Mouse (Mus musculus) skeletal muscle tissue, adult 2 months (tissue): ENCODE results near the gene Olfr904.
"Not testable (repeated sequence)": the region's sequence is repeated elsewhere in the genome, so short reads cannot be mapped to it uniquely, and the experiment has no call there.

Experiments used
- DNase-seq: peaks from one replicate; pipeline ENCODE4 v3.0.0-alpha.2; 2012; ENCODE audit warnings: low read depth, low spot score

Gene Olfr904

DNA sequence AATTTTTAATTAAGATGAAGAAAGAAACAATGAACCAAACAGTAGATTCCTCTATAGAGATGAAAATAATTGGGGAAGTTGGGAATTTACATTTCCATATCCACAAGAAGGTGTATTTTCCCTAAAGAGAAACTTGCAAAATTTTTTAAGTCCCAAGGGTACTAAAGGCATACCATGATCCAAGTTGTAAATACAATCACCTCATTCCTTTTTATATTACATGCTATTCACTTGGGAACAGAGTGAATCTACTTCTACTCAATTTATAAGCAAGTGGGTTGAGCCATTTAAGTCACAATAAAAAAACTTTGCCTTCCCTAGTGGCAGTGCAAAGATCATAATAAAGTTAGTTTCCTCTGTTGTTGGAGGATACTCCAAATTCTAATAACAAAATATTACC is at the start of gene Olfr904:
TSS of gene Olfr904 (plus strand) at position 301 of the 400 bp plus-strand sequence.
- DNase-seq: no peak

DNA sequence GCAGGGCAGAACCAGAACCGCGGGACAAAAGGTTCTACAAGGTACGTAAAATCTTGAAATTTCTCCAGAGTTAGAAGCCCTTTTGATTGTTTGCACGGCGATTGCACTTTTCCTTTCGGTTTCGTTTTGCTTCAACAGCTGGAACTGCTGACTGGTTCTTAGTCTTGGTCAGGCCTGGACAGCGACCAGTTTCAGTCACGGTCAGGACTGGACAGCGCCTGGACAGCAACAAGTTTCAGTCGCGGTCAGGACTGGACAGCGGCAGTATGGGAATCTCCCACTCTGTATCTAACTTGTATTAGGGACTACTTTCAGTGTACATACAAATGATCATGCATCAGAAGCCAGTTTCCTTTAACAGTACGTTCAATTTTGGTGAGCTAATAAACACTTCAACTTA is 49.4 kb upstream of the Olfr904 start:
- DNase-seq: not testable (repeated sequence)

DNA sequence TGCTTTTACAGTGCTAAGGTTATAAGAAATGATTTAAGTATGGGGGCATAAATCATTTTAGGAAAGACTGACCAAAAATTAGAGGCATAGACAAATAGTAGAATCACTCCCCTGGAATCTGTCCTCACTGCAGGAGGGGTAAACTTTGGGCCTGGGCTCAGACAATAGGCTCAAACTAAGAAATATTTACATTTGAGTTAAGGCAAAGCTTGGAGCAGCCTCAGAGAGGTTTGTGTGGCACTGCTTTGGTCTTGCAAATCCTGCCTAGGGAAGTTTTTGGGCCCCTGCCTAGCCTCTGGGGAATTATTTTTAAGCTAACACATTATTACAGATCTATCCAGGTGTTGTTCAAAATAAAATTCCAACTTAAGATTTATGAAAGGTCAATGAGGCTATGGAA is 39.1 kb upstream of the Olfr904 start:
- no peak for DNase-seq

DNA sequence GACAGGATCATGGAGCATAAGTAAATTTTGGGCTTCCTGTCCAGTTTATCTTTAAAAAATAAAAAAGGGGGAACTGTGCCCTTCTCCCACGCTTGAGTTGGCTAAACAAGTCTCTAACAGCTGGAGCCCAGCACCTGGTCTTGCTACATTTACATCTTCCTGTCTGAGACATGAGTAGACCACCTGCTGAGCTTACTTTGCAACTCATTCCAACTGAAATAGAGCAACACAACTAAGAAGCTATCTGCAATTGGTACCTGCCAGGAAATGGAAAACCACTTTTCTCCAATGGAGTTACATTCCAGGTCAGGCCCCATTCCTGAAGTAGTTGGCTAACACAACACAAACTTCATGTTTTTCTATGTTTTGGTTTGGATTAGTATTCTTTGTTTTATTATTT is 35.9 kb upstream of the Olfr904 start:
- no peak for DNase-seq

DNA sequence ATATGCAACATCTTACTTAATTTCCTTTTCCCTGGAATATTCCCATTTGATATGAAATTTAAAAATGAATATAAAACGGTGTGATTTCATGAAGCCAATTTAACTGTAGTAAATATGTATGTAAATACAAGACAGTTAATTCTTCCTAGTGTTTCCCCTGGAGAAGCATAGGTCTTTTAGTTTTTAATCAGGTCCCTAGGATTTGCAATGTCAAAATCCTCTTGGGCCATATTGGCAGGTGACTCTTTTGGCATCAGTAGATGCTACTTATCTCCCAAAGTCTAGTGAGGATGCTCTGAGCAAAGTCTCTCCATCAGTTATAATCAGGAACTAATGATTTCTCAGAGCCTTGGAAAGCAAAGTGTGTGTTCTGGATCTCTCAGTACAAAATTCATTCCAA is 33.8 kb upstream of the Olfr904 start, which contains the start of gene Olfr901:
TSS of gene Olfr901 (plus strand) at position 301 of the 400 bp plus-strand sequence.
- no peak for DNase-seq

DNA sequence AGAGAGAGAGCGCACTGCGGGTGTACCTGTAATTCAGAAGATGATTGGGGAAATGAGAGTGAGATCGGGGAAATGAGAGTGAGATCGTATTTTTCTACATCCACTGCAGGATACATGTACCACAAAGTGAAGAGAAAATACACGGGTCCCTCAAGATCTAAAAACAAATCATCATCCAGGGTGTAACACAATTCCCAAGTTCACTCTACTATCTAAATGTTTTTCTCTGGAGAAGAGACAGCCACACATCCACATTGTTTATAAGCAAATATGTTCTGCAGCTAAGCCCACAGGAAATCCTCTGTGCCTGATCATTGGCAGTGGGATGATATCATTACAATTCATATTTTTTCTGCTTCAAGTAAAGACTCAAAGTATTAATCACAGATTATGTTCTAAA is 15.6 kb upstream of the Olfr904 start, which contains the start of gene Olfr902:
TSS of gene Olfr902 (plus strand) at position 301 of the 400 bp plus-strand sequence.
- DNase-seq: no peak

DNA sequence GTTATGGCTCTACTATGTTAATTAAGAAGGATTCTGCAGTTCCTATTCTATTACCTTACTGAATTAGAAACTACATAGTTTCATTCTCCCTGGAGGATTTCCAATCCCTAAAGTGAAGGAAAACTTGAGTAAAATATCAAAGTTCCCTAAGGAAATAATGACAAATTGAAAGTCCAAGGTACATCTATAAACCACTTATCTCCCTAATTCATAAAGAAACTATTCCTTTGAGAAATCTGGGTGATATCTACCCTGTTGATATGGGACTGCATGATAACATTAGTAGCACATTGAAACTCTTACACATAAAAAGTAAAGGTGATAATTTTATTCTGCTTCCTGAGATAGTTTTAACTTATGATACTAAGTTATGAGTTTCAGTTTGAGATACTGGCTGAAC is 7.9 kb downstream of the Olfr904 start, which contains the start of gene Olfr905:
TSS of gene Olfr905 (plus strand) at position 301 of the 400 bp plus-strand sequence.
- DNase-seq: no peak

DNA sequence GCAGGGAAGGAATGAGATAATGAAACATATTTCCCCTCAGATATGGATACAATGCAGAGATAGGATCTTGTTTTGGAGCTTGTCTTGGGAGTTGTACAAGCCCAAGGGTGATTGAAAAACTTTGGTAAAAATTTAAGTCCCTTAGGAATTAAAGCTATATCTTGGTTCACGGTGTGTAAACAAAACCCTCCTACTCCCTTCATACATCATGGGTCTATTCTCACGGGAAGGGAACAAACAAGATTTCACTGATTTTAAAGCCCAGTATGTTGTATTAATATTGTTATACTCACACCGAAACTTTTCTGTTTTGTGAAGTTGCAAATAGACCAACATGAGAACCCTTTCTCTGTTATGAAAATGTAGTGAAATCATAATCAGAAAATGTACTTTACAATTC is 23.8 kb downstream of the Olfr904 start, which contains the start of gene Olfr906:
TSS of gene Olfr906 (plus strand) at position 301 of the 400 bp plus-strand sequence.
- DNase-seq: no peak

DNA sequence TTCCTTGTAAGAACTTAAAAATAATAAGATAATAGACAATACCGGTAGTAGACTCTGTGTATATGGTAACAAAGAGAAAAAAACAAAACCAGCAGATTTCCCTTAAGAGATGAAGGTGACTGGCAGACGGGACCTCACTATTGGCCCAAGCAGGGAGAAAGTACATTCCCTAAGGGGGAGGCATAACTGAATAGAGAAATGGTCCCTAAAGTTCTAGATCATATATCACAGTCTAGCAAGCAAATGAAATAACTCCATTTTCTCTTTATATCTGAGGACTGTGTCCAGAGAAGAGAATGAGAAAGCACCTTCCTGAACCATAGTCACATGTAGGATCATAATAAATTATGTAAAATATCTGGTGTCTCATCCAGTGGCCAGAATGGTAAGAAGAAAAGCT is 32.6 kb downstream of the Olfr904 start, which contains the start of gene Olfr907:
TSS of gene Olfr907 (plus strand) at position 301 of the 400 bp plus-strand sequence.
- no peak for DNase-seq

DNA sequence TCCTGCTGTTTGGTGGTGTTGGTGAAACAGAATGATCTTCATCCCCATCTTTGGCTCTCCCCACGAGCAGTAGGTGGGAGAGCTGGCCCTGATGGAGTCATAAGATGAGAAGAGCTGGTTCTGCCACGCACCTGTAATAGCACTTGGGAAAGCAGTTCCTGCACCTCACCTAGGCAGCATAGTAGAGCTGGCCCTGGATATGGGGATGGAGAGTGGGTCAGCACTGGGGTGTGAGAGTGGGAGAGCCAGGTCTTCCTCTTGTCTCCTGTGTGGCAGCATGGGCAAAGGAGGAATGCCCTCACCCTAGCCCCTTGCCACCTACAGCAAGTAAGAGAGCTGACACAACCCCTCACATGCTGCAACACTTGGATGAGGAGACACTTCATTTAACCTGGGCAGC is 49.4 kb downstream of the Olfr904 start:
- DNase-seq: no peak
